Mouse (Mus musculus): Measurements from ENCODE around the gene Hexa. TPM values are rescaled to one million over a fixed set of nuclear protein-coding genes. Genes with fewer than 3 reads are reported as not detected.

Hexa gene
- total and polyA plus RNA-seq, 2 experiments from 2014 or later, result 43.6 to 49.6 TPM

DNA sequence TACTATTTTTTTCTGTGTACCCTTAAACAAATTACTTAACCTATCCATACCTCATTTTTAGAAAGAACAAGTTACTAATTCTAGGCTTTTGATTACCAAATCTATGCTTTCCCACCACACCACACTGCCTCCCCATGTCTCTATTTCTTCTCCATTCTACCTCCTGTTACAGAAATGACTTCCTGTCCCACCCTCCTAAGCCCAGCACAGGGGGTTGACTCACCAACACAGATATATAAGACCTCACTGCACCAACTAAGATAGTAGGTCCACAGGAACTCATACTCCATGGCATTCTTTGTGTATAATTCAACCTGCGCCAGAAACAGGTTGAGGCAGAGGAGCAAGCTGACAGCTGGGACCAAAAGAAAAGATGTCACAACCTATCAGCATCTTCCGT, 19.9 kb upstream of the Hexa start:
- no peak overlapping the region for H3K27ac ChIP-seq (ENCODE audit: low read depth, low read length)
- no peaks in the 10 kb centered on the region for H3K27me3 ChIP-seq (ENCODE audit: insufficient read depth, low read length)
- no peaks in the 10 kb centered on the region for H3K4me1 ChIP-seq (ENCODE audit: insufficient read depth, low read length)
- no peak overlapping the region for H3K4me3 ChIP-seq (ENCODE audit: low read depth, low read length)
- ATAC-seq (ENCODE audit: low FRiP score) (no peak), DNase-seq (ENCODE audit: low spot score) (no peak)
- WGBS, result 76% methylated on average over 2 of the region's 2 CpGs
- H3K9me3 ChIP-seq (ENCODE audit: low read length), result no peaks in the 10 kb centered on the region
- no peak overlapping the region for H3K9ac ChIP-seq (replicated peaks; ENCODE audit: low read length, poor library complexity, severe bottlenecking)
- no peaks in the 10 kb centered on the region for H3K36me3 ChIP-seq (ENCODE audit: insufficient read depth, low read length)
- no peak overlapping the region for H3K4me2 ChIP-seq (ENCODE audit: low read depth, low read length, poor library complexity, severe bottlenecking)
- no peak for TF ChIP-seq CTCF (IDR thresholded peaks at IDR 0.05)

DNA sequence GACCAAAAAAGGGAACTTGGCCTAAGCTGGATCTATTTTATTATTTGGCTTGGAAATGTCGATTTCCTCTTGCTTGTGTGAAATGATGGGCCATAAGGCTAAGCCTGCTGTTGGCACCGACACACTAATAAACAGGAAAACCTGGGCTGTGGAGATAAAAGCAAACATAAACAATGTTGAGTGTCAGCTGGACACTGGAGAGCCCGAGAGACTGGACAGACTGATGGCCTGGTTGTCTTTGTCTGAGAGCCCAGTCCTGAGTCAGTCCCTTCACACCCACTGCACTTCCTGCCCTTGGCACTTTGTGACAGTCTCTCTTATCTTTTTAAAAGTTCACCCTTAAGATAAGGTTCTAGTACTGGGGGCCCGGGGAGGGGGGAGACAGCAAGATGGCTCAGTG, 16.4 kb upstream of the Hexa start:
- WGBS, result 70% methylated on average over 4 of the region's 4 CpGs
- DNase-seq (ENCODE audit: low spot score), result no peak
- Histone ChIP-seq H3K4me2 (ENCODE audit: low read depth, low read length, poor library complexity, severe bottlenecking) (no peak overlapping the region), H3K9me3 (ENCODE audit: low read length) (no peaks in the 10 kb centered on the region), H3K4me3 (ENCODE audit: low read depth, low read length) (no peak overlapping the region), H3K9ac (replicated peaks; ENCODE audit: low read length, poor library complexity, severe bottlenecking) (no peak overlapping the region), H3K27ac (ENCODE audit: low read depth, low read length) (no peak overlapping the region), H3K36me3 (ENCODE audit: insufficient read depth, low read length) (no peaks in the 10 kb centered on the region), H3K4me1 (ENCODE audit: insufficient read depth, low read length) (no peaks in the 10 kb centered on the region), H3K27me3 (ENCODE audit: insufficient read depth, low read length) (no peaks in the 10 kb centered on the region)
- no peak for ATAC-seq (ENCODE audit: low FRiP score)
- TF ChIP-seq CTCF (IDR thresholded peaks at IDR 0.05), result no peak

DNA sequence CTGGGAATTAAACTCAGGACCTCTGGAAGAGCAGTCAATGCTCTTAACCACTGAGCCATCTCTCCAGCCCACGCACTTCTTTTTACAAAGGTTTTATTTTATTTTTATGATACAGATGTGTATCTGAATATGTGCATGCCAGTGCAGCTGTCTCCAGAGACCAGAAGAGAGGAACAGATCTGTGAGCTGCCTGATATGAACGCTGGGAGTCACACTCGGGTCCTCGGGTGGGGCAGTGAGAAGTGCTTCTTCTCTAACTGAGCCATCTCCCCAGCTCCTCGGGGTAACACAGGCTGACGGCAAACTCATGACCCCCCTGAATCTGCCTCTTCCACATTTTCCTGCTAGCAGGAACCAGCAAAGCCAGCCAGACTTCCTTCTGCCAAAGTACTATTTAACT, 12.6 kb upstream of the Hexa start:
- no peak overlapping the region for H3K9ac ChIP-seq (replicated peaks; ENCODE audit: low read length, poor library complexity, severe bottlenecking)
- H3K4me1 ChIP-seq (ENCODE audit: insufficient read depth, low read length), result no peaks in the 10 kb centered on the region
- H3K4me2 ChIP-seq (ENCODE audit: low read depth, low read length, poor library complexity, severe bottlenecking), result no peak overlapping the region
- H3K27me3 ChIP-seq (ENCODE audit: insufficient read depth, low read length), result no peaks in the 10 kb centered on the region
- H3K27ac ChIP-seq (ENCODE audit: low read depth, low read length), result no peak overlapping the region
- DNase-seq (ENCODE audit: low spot score) (no peak), ATAC-seq (ENCODE audit: low FRiP score) (no peak)
- WGBS, result 88% methylated on average over 6 of the region's 6 CpGs
- no peak for TF ChIP-seq CTCF (IDR thresholded peaks at IDR 0.05)
- H3K4me3 ChIP-seq (ENCODE audit: low read depth, low read length), result no peak overlapping the region
- H3K36me3 ChIP-seq (ENCODE audit: insufficient read depth, low read length), result no peaks in the 10 kb centered on the region
- H3K9me3 ChIP-seq (ENCODE audit: low read length), result no peaks in the 10 kb centered on the region

DNA sequence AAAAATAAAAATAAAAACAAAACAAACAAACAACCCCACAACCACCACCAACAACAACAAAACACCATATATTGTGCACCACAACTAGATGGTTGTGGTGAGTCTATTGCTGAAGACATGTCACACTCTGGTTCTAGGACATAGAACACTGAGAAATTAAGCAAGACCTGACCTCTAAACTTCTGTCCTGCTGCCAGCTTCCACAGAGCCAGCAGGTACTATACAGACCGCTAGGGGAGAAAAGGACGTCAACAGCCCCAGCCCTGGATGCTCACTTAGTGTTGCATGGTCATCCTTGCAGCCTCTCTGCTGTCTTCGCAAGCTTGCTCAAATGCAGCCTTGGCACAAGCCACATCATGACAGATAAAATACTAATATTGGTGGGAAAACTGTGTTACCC, 11.8 kb upstream of the Hexa start:
- no peaks in the 10 kb centered on the region for H3K9me3 ChIP-seq (ENCODE audit: low read length)
- TF ChIP-seq CTCF (IDR thresholded peaks at IDR 0.05), result no peak
- DNase-seq (ENCODE audit: low spot score), result no peak
- H3K4me1 ChIP-seq (ENCODE audit: insufficient read depth, low read length), result no peaks in the 10 kb centered on the region
- H3K9ac ChIP-seq (replicated peaks; ENCODE audit: low read length, poor library complexity, severe bottlenecking), result no peak overlapping the region
- ATAC-seq (ENCODE audit: low FRiP score), result no peak
- H3K36me3 ChIP-seq (ENCODE audit: insufficient read depth, low read length), result no peaks in the 10 kb centered on the region
- 92% methylated on average over 3 of the region's 3 CpGs for WGBS
- no peak overlapping the region for H3K27ac ChIP-seq (ENCODE audit: low read depth, low read length)
- H3K4me3 ChIP-seq (ENCODE audit: low read depth, low read length), result no peak overlapping the region
- no peak overlapping the region for H3K4me2 ChIP-seq (ENCODE audit: low read depth, low read length, poor library complexity, severe bottlenecking)
- no peaks in the 10 kb centered on the region for H3K27me3 ChIP-seq (ENCODE audit: insufficient read depth, low read length)

DNA sequence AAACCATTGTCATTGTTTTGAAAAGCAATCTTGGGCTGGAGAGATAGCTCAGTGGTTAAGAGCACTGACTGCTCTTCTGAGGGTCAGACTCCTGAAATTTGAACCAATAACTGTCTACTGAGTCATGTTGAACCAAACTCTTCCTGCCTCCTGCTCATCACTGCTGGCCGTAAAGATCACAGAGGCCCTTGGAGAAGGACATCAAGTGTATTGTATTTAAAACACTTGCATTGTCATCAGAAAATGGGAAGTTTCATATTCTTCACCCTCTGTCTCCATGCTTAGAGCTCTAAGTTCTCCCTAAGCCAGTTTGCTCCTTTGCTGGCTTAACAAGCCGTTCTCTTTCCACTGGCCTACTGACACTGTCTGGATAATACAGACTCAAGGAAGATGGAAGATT, 11.1 kb upstream of the Hexa start:
- Histone ChIP-seq H3K4me2 (ENCODE audit: low read depth, low read length, poor library complexity, severe bottlenecking) (no peak overlapping the region), H3K27ac (ENCODE audit: low read depth, low read length) (no peak overlapping the region), H3K36me3 (ENCODE audit: insufficient read depth, low read length) (no peaks in the 10 kb centered on the region), H3K27me3 (ENCODE audit: insufficient read depth, low read length) (no peaks in the 10 kb centered on the region), H3K4me3 (ENCODE audit: low read depth, low read length) (no peak overlapping the region), H3K4me1 (ENCODE audit: insufficient read depth, low read length) (no peaks in the 10 kb centered on the region), H3K9ac (replicated peaks; ENCODE audit: low read length, poor library complexity, severe bottlenecking) (no peak overlapping the region), H3K9me3 (ENCODE audit: low read length) (no peaks in the 10 kb centered on the region)
- ATAC-seq (ENCODE audit: low FRiP score) (no peak), DNase-seq (ENCODE audit: low spot score) (no peak)
- TF ChIP-seq CTCF (IDR thresholded peaks at IDR 0.05), result no peak
- WGBS, result 86% methylated on average over 2 of the region's 2 CpGs

DNA sequence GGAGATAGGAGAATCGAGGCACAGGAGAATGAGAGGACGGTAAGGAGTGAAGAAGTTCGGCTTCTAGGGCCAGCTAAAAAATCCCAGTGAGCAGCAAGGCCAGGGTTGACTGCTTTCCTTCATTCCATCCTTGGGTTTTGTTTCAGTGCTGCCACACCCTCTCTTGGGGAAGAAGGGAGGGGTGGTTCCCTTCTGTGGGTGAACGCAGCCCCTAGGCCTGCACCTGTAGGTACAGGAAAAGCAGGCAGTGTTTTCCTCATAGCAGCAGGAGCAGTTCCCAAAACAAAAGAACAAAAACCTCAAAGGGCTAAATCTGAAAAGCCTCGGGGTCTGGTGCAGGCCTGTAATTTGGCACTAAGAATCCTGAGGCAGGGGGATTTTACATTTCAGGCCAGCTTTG, 7.7 kb upstream of the Hexa start:
- no peaks in the 10 kb centered on the region for H3K9me3 ChIP-seq (ENCODE audit: low read length)
- H3K27ac ChIP-seq (ENCODE audit: low read depth, low read length), result no peak overlapping the region
- no peak overlapping the region for H3K4me2 ChIP-seq (ENCODE audit: low read depth, low read length, poor library complexity, severe bottlenecking)
- no peak for TF ChIP-seq CTCF (IDR thresholded peaks at IDR 0.05)
- no peaks in the 10 kb centered on the region for H3K4me1 ChIP-seq (ENCODE audit: insufficient read depth, low read length)
- DNase-seq (ENCODE audit: low spot score) (no peak), ATAC-seq (ENCODE audit: low FRiP score) (no peak)
- H3K4me3 ChIP-seq (ENCODE audit: low read depth, low read length), result no peak overlapping the region
- no peak overlapping the region for H3K9ac ChIP-seq (replicated peaks; ENCODE audit: low read length, poor library complexity, severe bottlenecking)
- 25% methylated on average over 5 of the region's 5 CpGs for WGBS
- H3K27me3 ChIP-seq (ENCODE audit: insufficient read depth, low read length), result no peaks in the 10 kb centered on the region
- no peaks in the 10 kb centered on the region for H3K36me3 ChIP-seq (ENCODE audit: insufficient read depth, low read length)

DNA sequence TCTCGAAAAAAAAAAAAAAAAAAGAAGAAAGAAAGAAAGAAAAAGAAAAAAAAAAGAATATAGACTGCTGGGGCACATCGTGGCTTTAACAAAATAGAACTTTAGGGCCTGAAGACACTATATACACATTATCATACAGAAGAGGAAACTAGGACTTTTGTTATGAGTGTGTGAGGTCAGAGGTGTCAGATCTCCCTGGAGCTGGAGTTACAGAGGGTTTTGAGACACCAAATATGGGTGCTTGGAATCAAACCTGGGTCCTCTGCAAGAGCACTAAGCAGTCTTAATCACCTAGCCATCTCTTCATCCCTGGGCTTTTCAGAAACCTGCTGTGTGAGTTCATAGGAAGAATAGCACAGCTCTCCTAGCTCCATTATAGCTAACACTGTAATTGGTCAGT, 5.9 kb upstream of the Hexa start:
- no peak for ATAC-seq (ENCODE audit: low FRiP score)
- TF ChIP-seq CTCF (IDR thresholded peaks at IDR 0.05), result no peak
- H3K36me3 ChIP-seq (ENCODE audit: insufficient read depth, low read length), result no peaks in the 10 kb centered on the region
- H3K27ac ChIP-seq (ENCODE audit: low read depth, low read length), result no peak overlapping the region
- no peak for DNase-seq (ENCODE audit: low spot score)
- H3K4me1 ChIP-seq (ENCODE audit: insufficient read depth, low read length), result no peaks in the 10 kb centered on the region
- H3K9me3 ChIP-seq (ENCODE audit: low read length), result no peaks in the 10 kb centered on the region
- H3K27me3 ChIP-seq (ENCODE audit: insufficient read depth, low read length), result no peaks in the 10 kb centered on the region
- no peak overlapping the region for H3K4me3 ChIP-seq (ENCODE audit: low read depth, low read length)
- 64% methylated on average over 2 of the region's 2 CpGs for WGBS
- H3K9ac ChIP-seq (replicated peaks; ENCODE audit: low read length, poor library complexity, severe bottlenecking), result no peak overlapping the region
- no peak overlapping the region for H3K4me2 ChIP-seq (ENCODE audit: low read depth, low read length, poor library complexity, severe bottlenecking)
